Mouse (Mus musculus): Measurements from ENCODE around the gene C1qtnf1.

DNA sequence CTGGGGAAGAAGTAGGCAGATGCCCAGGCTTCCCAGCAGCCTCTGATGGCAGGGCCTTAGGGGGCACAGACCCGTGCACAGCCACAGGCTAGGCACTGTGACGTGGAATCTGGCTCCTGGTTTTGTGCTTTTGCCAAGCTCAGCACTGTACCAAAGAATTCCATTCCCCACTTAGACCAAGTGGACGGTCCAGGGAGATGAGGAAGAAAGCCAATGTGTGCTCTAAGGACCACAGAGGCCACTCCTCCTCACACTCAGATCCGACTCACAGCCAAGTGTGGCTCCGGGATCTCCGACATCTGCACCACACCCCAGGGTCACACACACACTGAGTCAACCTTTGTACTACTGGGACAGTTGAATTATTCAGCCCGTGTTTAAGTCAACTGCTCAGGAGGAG, 12.0 kb upstream of the C1qtnf1 start:
- TF ChIP-seq CTCF (IDR thresholded peaks at IDR 0.05; ENCODE audit: low read depth) (no peak), EP300 (IDR thresholded peaks at IDR 0.05; ENCODE audit: low read depth) (no peak)
